Comparison of ENCODE assay signal across 9 mouse cellular contexts in genomic region chr7:19304501-19305412, GRCm38 (mm10). TPM values are rescaled to one million over a fixed set of nuclear protein-coding genes. Genes with fewer than 3 reads are reported as not detected.
DNase-seq lines count a peak whose midpoint lies in the region; ATAC-seq and TF ChIP-seq lines count a peak whose summit lies in the region.
"Had no signal": no experiment of that assay in that cellular context is flagged by ENCODE, and none has a peak within 500 bp of the region (broad histone marks: within the 10 kb centered on the region; RNA-seq: fewer than 3 reads in every experiment).

No protein-coding gene starts in this region.

- no peak for ATAC-seq in heart, embryonic 15.5 days (replicated peaks; ENCODE audit: insufficient number of reproducible peaks, insufficient read depth, low FRiP score, low read depth)
- ATAC-seq in liver, embryonic 14.5 days (ENCODE audit: insufficient read depth) = no peak

- no peaks in the 10 kb centered on the region for H3K36me3 ChIP-seq in heart, embryonic 15.5 days
- H3K36me3 ChIP-seq in liver, embryonic 14.5 days (replicated peaks; ENCODE audit: control insufficient read depth, insufficient read depth, low read depth) = no peaks in the 10 kb centered on the region

- peak overlapping the region; percentile 45 for H3K4me3 ChIP-seq in heart, embryonic 15.5 days
- H3K4me3 ChIP-seq in liver, embryonic 14.5 days (ENCODE audit: insufficient read depth in 1 of 2, low read depth in 2 of 2, low read length in 2 of 2) = peak overlapping the region in 1 of 2 experiments; percentile 10; a peak in 2 of 4 replicates

- TF ChIP-seq CTCF in liver, embryonic 14.5 days (IDR thresholded peaks at IDR 0.05; ENCODE audit: low read depth) = no peak

- H3K4me1 ChIP-seq in heart, embryonic 15.5 days (replicated peaks) = peaks cover 47% of the 10 kb centered on the region
- H3K4me1 ChIP-seq in liver, embryonic 14.5 days (replicated peaks; ENCODE audit: control insufficient read depth in 2 of 2, insufficient read depth in 2 of 2, low read length in 1 of 2) = peaks cover 6 to 11% of the 10 kb centered on the region in 2 experiments; a peak in 3 of 4 replicates

- peaks cover 56% of the 10 kb centered on the region for H3K27me3 ChIP-seq in heart, embryonic 15.5 days
- H3K27me3 ChIP-seq in liver, embryonic 14.5 days (ENCODE audit: control insufficient read depth, insufficient read depth, low read length) = peaks cover 71% of the 10 kb centered on the region

- no peak for TF ChIP-seq EP300 in liver, embryonic 14.5 days (IDR thresholded peaks at IDR 0.05; ENCODE audit: low read depth)

- intact Hi-C loops in left cerebral cortex, postnatal 14 days (cut with DNase I) = no loop called here

- peak overlapping the region; percentile 30 for H3K9ac ChIP-seq in heart, embryonic 15.5 days
- H3K9ac ChIP-seq in liver, embryonic 14.5 days (replicated peaks) = no peak overlapping the region

- no peaks in the 10 kb centered on the region for H3K9me3 ChIP-seq in heart, embryonic 15.5 days (replicated peaks)
- H3K9me3 ChIP-seq in liver, embryonic 14.5 days (ENCODE audit: control insufficient read depth, low read length) = no peaks in the 10 kb centered on the region

- peak overlapping the region; percentile 64 for H3K4me2 ChIP-seq in heart, embryonic 15.5 days
- peak overlapping the region; percentile 26 for H3K4me2 ChIP-seq in liver, embryonic 14.5 days (ENCODE audit: low read depth)

- no peak overlapping the region for H3K27ac ChIP-seq in heart, embryonic 15.5 days
- no peak overlapping the region for H3K27ac ChIP-seq in liver, embryonic 14.5 days

- 2% methylated on average over 48 of the region's 48 CpGs for WGBS in heart, embryonic 15.5 days
- 2% methylated on average over 48 of the region's 48 CpGs for WGBS in liver, embryonic 14.5 days (ENCODE audit: insufficient replicate concordance)

- peak; percentile 91 for DNase-seq in heart, adult 11 months
- no peak for DNase-seq in heart, adult 18-20 months
- DNase-seq in B cell, adult 2 months = peak; percentile 45 to 61
- no peak for DNase-seq in liver, embryonic 14.5 days (ENCODE audit: low read depth in 3 of 3, low spot score in 3 of 3)
- no peak for DNase-seq in left cerebral cortex, postnatal 14 days (ENCODE audit: low spot score in 2 of 2)
- DNase-seq in left cerebral cortex, adult 18-20 months (ENCODE audit: low spot score in 2 of 2) = no peak
- DNase-seq in gastrocnemius, adult 8-10 months (ENCODE audit: low spot score in 2 of 2) = no peak

RNA-seq across cellular contexts. Expression of gene Fosb, which starts 5.1 kb away (rescaled TPM):
- total RNA-seq in heart, adult 18-20 months (2021) = 1 to 10 TPM in 1 of 2 experiments, under 1 TPM in 1; 0.62 to 1.0 TPM
- polyA plus RNA-seq in heart, embryonic 15.5 days (2015; fragmentation: Nextera tagmentation; extraction: Ambion mirVana) = 0.20 and 0.47 TPM in 2 replicates
- 0.03 and 0.04 TPM in 2 replicates for polyA plus RNA-seq in liver, embryonic 14.5 days (2012; rRNA removed)
- not detected in 2 replicates for polyA plus RNA-seq in liver, embryonic 14.5 days (2014; fragmentation: Nextera tagmentation; extraction: Ambion mirVana)
- 10 to 100 TPM in 1 of 2 experiments, 1 to 10 TPM in 1; 7.6 to 10.7 TPM for total RNA-seq in left cerebral cortex, postnatal 14 days (2021)
- 10 to 100 TPM; 20.9 to 54.7 TPM for total RNA-seq in left cerebral cortex, adult 18-20 months (2021)
- under 1 TPM; 0.16 to 0.86 (median 0.30) TPM for total RNA-seq in gastrocnemius, adult 8-10 months (2022)

RNA-seq across cellular contexts. Expression of gene Rtn2, which starts 22.3 kb away (rescaled TPM):
- total RNA-seq in heart, adult 18-20 months (2021) = 100 to 1,000 TPM; 124 to 132 TPM
- 27.2 TPM in 2 replicates for polyA plus RNA-seq in heart, embryonic 15.5 days (2015; fragmentation: Nextera tagmentation; extraction: Ambion mirVana)
- polyA plus RNA-seq in liver, embryonic 14.5 days (2012; rRNA removed) = 2.9 and 4.1 TPM in 2 replicates
- 2.6 and 3.0 TPM in 2 replicates for polyA plus RNA-seq in liver, embryonic 14.5 days (2014; fragmentation: Nextera tagmentation; extraction: Ambion mirVana)
- total RNA-seq in left cerebral cortex, postnatal 14 days (2021) = 100 to 1,000 TPM; 115 to 123 TPM
- total RNA-seq in left cerebral cortex, adult 18-20 months (2021) = 100 to 1,000 TPM; 128 to 129 TPM
- 1,000 to 10,000 TPM; 1,093 to 1,223 (median 1,133) TPM for total RNA-seq in gastrocnemius, adult 8-10 months (2022)

RNA-seq across cellular contexts. Expression of gene Ppm1n, which starts 24.9 kb away (rescaled TPM):
- not detected for total RNA-seq in heart, adult 18-20 months (2021)
- polyA plus RNA-seq in heart, embryonic 15.5 days (2015; fragmentation: Nextera tagmentation; extraction: Ambion mirVana) = 0.11 and 0.16 TPM in 2 replicates
- polyA plus RNA-seq in liver, embryonic 14.5 days (2012; rRNA removed) = 0.04 TPM in 1 of 2 replicates, not detected in the other
- not detected in 2 replicates for polyA plus RNA-seq in liver, embryonic 14.5 days (2014; fragmentation: Nextera tagmentation; extraction: Ambion mirVana)
- under 1 TPM in 1 of 2 experiments, not detected in 1; 0.40 TPM for total RNA-seq in left cerebral cortex, postnatal 14 days (2021)
- total RNA-seq in left cerebral cortex, adult 18-20 months (2021) = not detected
- under 1 TPM in 2 of 4 experiments, not detected in 2; 0.40 to 0.80 TPM for total RNA-seq in gastrocnemius, adult 8-10 months (2022)
- total RNA-seq: CH12.LX had no signal

RNA-seq across cellular contexts. Expression of gene Vasp, which starts 33.1 kb away (rescaled TPM):
- total RNA-seq in heart, adult 18-20 months (2021) = 10 to 100 TPM; 26.7 to 27.7 TPM
- 81.2 and 81.6 TPM in 2 replicates for polyA plus RNA-seq in heart, embryonic 15.5 days (2015; fragmentation: Nextera tagmentation; extraction: Ambion mirVana)
- polyA plus RNA-seq in liver, embryonic 14.5 days (2012; rRNA removed) = 35.3 and 39.9 TPM in 2 replicates
- polyA plus RNA-seq in liver, embryonic 14.5 days (2014; fragmentation: Nextera tagmentation; extraction: Ambion mirVana) = 25.5 and 31.0 TPM in 2 replicates
- total RNA-seq in left cerebral cortex, postnatal 14 days (2021) = 10 to 100 TPM; 18.4 to 21.1 TPM
- 10 to 100 TPM; 13.6 to 15.1 TPM for total RNA-seq in left cerebral cortex, adult 18-20 months (2021)
- 10 to 100 TPM in 3 of 4 experiments, 1 to 10 TPM in 1; 7.1 to 19.7 (median 15.0) TPM for total RNA-seq in gastrocnemius, adult 8-10 months (2022)

RNA-seq across cellular contexts. Expression of gene Ercc1, which starts 39.8 kb away (rescaled TPM):
- total RNA-seq in heart, adult 18-20 months (2021) = 10 to 100 TPM; 43.5 to 50.3 TPM
- 59.8 and 60.3 TPM in 2 replicates for polyA plus RNA-seq in heart, embryonic 15.5 days (2015; fragmentation: Nextera tagmentation; extraction: Ambion mirVana)
- polyA plus RNA-seq in liver, embryonic 14.5 days (2012; rRNA removed) = 8.5 and 9.8 TPM in 2 replicates
- 15.7 and 19.2 TPM in 2 replicates for polyA plus RNA-seq in liver, embryonic 14.5 days (2014; fragmentation: Nextera tagmentation; extraction: Ambion mirVana)
- total RNA-seq in left cerebral cortex, postnatal 14 days (2021) = 10 to 100 TPM; 42.7 to 44.0 TPM
- total RNA-seq in left cerebral cortex, adult 18-20 months (2021) = 10 to 100 TPM; 39.1 to 45.2 TPM
- 10 to 100 TPM; 27.1 to 33.7 (median 28.7) TPM for total RNA-seq in gastrocnemius, adult 8-10 months (2022)

Comparison
In these comparisons a context has a peak if more than half of its experiments do, and no peak if none do; other contexts are left out.
1. DNase-seq: peak in heart, adult 11 months (single experiment) and B cell, adult 2 months (2 of 2); none in heart, adult 18-20 months (0 of 2), liver, embryonic 14.5 days (0 of 3), left cerebral cortex, postnatal 14 days (0 of 2), left cerebral cortex, adult 18-20 months (0 of 2) and gastrocnemius, adult 8-10 months (0 of 2).
2. RNA of gene Fosb, which starts 5.1 kb away (total RNA-seq): 20.9 to 54.7 TPM in left cerebral cortex, adult 18-20 months and 7.6 to 10.7 TPM in left cerebral cortex, postnatal 14 days; 0.62 to 1.0 TPM in heart, adult 18-20 months and 0.16 to 0.86 TPM in gastrocnemius, adult 8-10 months; every median in the first group is over 4 times any median in the second.
3. RNA of gene Rtn2, which starts 22.3 kb away (total RNA-seq): 1,093 to 1,223 TPM in gastrocnemius, adult 8-10 months; 124 to 132 TPM in heart, adult 18-20 months, 128 to 129 TPM in left cerebral cortex, adult 18-20 months and 115 to 123 TPM in left cerebral cortex, postnatal 14 days; every median in the first group is over 4 times any median in the second.